Mouse (Mus musculus) lung, postnatal 10 days (tissue): Measurements from ENCODE around the gene Zfp318.
A peak's percentile ranks its signal among the peaks of the same experiment; 100 is the strongest.

Experiments
- DNase-seq: peaks from one replicate; pipeline ENCODE4 v3.0.0; 2021

Gene Zfp318

GRCm38 (mm10) chr17:46383294-46384060 lies at the start of gene Zfp318:
Gene Zfp318, plus strand, starts transcription at chr17:46383731.
- DNase-seq: peak; percentile 97

- no peak for DNase-seq
Observed at GRCm38 (mm10) chr17:46336475-46336874, 47.1 kb upstream of the Zfp318 start.

- no peak for DNase-seq
Observed at GRCm38 (mm10) chr17:46341208-46341607, 42.3 kb upstream of the Zfp318 start.

GRCm38 (mm10) chr17:46351026-46351700 lies 32.4 kb upstream of the Zfp318 start:
- DNase-seq: no peak

GRCm38 (mm10) chr17:46371783-46372182 lies 11.7 kb upstream of the Zfp318 start:
- DNase-seq: peak; percentile 47

- no peak for DNase-seq
Observed at GRCm38 (mm10) chr17:46378564-46378963, 5.0 kb upstream of the Zfp318 start.

- DNase-seq: peak; percentile 22
Observed at GRCm38 (mm10) chr17:46384061-46384801, 700 bp downstream of the Zfp318 start.

GRCm38 (mm10) chr17:46388200-46388599 lies 4.7 kb downstream of the Zfp318 start:
- DNase-seq: no peak

GRCm38 (mm10) chr17:46393012-46393411 lies 9.5 kb downstream of the Zfp318 start:
- peak; percentile 51 for DNase-seq

- DNase-seq: no peak
Observed at GRCm38 (mm10) chr17:46394631-46395030, 11.1 kb downstream of the Zfp318 start.

GRCm38 (mm10) chr17:46408478-46408877 lies 24.9 kb downstream of the Zfp318 start:
- DNase-seq: no peak

GRCm38 (mm10) chr17:46418628-46419027 lies 35.1 kb downstream of the Zfp318 start:
- peak; percentile 50 for DNase-seq

GRCm38 (mm10) chr17:46419717-46420116 lies 36.2 kb downstream of the Zfp318 start:
- DNase-seq: no peak

GRCm38 (mm10) chr17:46426496-46426895 lies 43.0 kb downstream of the Zfp318 start:
- no peak for DNase-seq

GRCm38 (mm10) chr17:46428761-46429414 lies 45.4 kb downstream of the Zfp318 start, which contains the start of gene Crip3:
Gene Crip3, plus strand, starts transcription at chr17:46428926.
- DNase-seq: peak; percentile 53

- peak; percentile 59 for DNase-seq
Observed at GRCm38 (mm10) chr17:46433627-46434026, 50.1 kb downstream of the Zfp318 start.

- no peak for DNase-seq
Observed at GRCm38 (mm10) chr17:46436672-46437366, 53.3 kb downstream of the Zfp318 start.

- DNase-seq: no peak
Observed at GRCm38 (mm10) chr17:46438298-46438873, 54.9 kb downstream of the Zfp318 start, which contains the start of gene Slc22a7. Gene Slc22a7, minus strand, starts transcription at chr17:46438457.

- no peak for DNase-seq
Observed at GRCm38 (mm10) chr17:46439176-46439575, 55.6 kb downstream of the Zfp318 start.

- DNase-seq: no peak
Observed at GRCm38 (mm10) chr17:46444839-46445579, 61.5 kb downstream of the Zfp318 start.

GRCm38 (mm10) chr17:46446264-46446663 lies 62.7 kb downstream of the Zfp318 start:
- no peak for DNase-seq
